Mouse (Mus musculus): ENCODE measurements around the gene Cd7.

Gene Cd7

DNA sequence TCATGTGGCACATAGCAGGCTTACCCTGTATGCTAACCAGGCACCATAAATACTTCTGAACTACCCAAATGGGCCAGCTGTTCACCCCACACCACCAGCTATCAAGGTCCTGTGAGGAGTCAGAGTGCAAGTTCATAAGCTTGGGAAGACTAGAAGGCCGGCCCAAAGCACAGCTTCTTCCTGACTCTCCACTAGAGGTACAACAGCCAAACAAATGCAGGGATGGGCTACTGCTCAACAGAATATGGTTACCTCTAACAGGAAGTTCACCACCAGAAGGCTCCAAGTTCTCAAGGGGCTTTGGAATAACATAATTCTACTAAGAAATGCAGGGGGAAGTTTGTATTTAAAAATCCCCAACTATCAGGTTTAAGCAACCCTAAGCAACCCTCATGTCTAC, 49.7 kb downstream of the Cd7 start:
- DNase-seq = no peak

DNA sequence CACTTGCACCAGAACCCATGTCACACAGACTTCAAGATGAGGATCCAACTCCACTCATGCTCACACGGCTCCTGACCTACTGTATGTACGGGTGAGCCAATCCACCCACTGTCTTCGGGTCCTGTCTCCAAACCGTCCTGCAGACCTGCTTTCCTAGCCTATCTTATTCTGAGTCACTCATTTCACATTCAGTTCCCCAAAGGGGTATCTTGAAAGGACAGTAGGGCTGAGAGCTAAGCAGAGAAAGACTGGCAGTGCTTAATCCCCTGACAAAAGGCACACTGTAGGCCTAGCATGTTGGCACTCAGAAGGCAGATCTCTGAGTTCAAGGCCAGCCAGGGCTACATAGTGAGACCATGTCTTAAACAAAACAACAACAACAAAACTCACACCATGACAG, 50.8 kb downstream of the Cd7 start:
- no peak for DNase-seq

DNA sequence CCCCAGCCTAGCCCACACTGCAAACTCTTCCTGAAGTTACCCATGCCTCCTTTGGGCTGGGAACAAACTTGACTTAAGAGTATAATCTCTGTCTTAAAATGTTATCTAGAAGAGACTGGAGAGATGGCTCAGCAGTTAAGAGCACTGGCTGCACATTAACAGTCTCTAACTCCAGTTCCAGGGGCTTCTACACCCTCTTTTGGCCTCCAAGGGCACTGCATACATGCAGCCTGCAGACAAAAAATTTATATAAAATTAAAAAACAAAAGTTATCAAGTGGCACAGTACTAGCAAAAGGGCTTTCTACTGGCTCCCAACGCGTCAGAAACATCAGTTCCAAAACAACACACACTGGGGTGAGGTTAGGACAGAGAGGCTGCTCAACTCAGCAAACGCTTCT, 51.6 kb downstream of the Cd7 start:
- no peak for DNase-seq
